Mouse (Mus musculus) c-Kit-positive CD71-negative TER-119-negative erythroid progenitor cells, embryonic 14.5 days (primary cell): ENCODE results near the gene Sestd1.

Source experiments
- DNase-seq: peaks from one replicate; pipeline ENCODE4 v3.0.0-alpha.2; 2013; ENCODE audit warnings: low read depth

Sestd1 gene

GRCm38 (mm10) chr2:77212885-77213284 lies 67.5 kb downstream of the Sestd1 start:
- DNase-seq: no peak

DNA sequence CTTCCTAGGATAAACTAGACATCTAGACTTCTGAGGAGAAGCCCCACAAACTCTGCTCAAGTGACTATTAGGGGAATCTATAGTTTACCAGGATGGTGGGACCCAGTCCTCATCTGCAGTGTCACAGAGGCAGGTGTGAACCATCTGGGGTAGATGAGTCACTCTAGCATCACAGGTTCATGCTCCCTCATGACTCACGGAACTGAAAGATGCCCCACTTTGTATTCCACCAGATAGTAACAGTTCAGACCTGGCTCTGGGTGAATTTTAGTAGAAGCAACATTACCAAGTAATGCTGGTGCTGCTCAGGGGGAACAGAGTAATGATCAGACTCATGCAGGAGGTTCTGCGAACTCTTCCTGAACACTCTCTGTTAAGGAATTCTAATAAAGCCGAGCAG lies 73.4 kb downstream of the Sestd1 start:
- no peak for DNase-seq

DNA sequence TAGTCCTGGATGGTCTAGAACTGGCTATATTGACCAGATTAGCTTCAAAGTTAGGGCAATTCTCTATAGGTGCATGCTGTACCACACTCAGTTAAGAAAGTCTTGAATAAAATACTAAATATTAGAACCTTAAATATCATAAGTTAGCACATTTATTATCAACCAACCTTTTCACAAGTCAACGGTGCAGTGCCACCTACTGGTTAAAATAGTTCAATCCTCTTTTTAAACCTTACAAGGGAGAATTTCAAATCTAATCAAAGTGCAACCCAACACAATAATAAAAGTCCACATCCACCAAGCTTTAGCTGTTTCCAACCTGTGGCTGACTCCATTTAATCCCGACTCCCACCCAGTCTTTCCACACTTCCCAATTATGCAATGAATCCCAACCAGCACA lies 76.5 kb downstream of the Sestd1 start:
- DNase-seq: peak; percentile 9

- DNase-seq: no peak
Measured at GRCm38 (mm10) chr2:77201900-77202299, 78.5 kb downstream of the Sestd1 start.

- no peak for DNase-seq
Measured at GRCm38 (mm10) chr2:77200958-77201614, 79.3 kb downstream of the Sestd1 start.

DNA sequence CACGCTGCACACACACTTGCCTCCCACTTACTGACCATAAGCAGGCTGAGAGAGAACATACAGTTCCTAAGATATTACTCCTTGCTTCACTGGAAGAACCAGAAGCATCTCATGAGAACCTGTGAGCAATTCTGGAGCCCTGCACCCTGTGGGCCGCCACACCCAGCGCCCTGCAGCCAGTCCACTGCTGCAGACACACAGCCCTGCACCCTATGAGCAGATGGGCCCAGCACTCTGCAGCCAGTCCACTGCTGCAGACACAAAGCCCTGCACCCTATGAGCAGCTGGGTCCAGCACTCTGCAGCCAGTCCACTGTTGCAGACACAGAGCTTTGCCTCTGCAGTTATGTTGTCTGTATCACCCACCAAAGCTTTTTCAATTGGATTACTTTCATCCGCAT lies 80.0 kb downstream of the Sestd1 start:
- DNase-seq: no peak

- DNase-seq: no peak
Measured at GRCm38 (mm10) chr2:77198246-77198645, 82.1 kb downstream of the Sestd1 start.

- DNase-seq: no peak
Measured at GRCm38 (mm10) chr2:77196819-77197218, 83.6 kb downstream of the Sestd1 start.

- no peak for DNase-seq
Measured at GRCm38 (mm10) chr2:77195056-77195455, 85.3 kb downstream of the Sestd1 start.

- DNase-seq: no peak
Measured at GRCm38 (mm10) chr2:77191811-77192210, 88.6 kb downstream of the Sestd1 start.

- no peak for DNase-seq
Measured at GRCm38 (mm10) chr2:77190891-77191290, 89.5 kb downstream of the Sestd1 start.

GRCm38 (mm10) chr2:77190301-77190700 lies 90.1 kb downstream of the Sestd1 start:
- no peak for DNase-seq

DNA sequence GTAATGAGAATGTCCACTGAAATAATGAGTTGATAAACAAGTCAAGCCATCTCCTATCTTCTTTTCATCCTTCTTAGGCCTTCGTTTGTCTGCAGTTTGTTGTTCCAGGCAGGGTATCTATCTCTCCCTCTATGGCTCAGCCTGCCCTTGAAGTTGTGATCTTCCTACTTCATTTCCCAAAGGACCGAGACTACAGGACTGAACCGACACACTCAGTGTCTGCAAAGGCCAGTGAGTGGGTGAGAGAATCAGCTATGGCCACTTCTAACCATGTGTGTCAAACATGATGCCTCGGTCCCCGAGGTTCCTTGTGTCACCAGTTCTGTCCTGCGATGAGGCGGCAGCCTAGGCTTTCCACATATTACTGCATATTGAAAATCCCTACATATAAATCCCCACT lies 90.7 kb downstream of the Sestd1 start:
- DNase-seq: no peak

- DNase-seq: no peak
Measured at GRCm38 (mm10) chr2:77187501-77187900, 92.9 kb downstream of the Sestd1 start.

DNA sequence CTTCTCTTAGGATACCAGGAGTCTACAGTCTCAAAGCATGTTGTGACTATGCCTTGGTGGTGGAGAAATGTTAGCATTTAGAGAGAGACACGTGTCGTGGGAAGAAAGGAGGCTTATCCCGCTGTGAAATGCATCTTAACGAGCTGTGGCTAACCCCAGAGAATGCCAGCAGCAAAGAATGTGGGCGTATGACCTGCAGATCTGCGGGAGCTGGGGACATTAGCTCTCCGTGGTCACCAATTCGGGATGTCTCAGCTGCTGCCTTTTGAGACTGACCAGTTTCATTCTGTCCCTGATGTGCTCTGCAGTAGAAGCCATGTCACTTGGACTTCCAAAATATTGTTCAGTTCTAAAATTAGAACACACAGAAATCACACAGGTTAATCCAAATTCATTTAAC lies 93.5 kb downstream of the Sestd1 start:
- no peak for DNase-seq

- DNase-seq: no peak
Measured at GRCm38 (mm10) chr2:77184049-77184571, 96.3 kb downstream of the Sestd1 start.

DNA sequence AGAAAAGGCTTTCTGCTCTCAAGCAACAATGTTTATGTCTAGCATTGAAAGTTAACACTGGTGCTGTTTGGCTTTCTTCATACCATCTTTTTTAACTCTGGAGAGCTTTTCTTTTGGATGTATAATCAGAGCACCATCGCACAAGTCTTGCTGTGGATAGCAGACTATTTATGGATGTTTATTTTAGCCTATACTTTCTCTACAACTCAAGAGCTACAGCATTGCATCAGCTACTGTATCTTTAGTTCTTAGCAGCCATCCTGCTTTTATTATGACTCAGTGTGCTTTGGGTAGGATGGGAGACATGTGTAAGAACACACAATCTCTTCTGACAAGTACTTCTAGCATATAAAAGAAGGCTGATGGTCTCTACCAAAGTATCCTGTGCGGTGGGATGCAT lies 96.7 kb downstream of the Sestd1 start:
- DNase-seq: no peak

GRCm38 (mm10) chr2:77182996-77183380 lies 97.4 kb downstream of the Sestd1 start:
- DNase-seq: no peak

GRCm38 (mm10) chr2:77182271-77182995 lies 98.0 kb downstream of the Sestd1 start:
- no peak for DNase-seq

DNA sequence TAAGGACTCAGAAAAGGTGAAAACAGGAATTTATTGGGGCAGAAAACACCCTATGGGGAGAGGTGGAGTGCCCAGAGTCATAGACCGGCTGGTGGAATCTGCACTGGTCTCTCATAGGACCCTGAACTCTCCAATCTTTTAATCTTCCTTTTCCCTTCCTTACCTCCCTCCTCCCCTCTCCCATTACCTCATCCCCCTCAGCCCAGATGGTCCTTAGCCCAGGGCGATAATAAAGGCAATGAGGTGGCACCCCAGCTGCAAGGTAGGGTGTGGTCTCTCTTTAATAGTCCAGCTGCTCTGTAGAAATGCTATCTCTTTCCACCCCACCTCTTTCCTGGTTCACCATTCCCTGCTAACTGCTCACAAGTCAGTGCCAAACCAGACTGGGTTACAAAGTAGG lies 102.9 kb downstream of the Sestd1 start:
- DNase-seq: no peak

- DNase-seq: no peak
Measured at GRCm38 (mm10) chr2:77176413-77176812, 104.0 kb downstream of the Sestd1 start.

DNA sequence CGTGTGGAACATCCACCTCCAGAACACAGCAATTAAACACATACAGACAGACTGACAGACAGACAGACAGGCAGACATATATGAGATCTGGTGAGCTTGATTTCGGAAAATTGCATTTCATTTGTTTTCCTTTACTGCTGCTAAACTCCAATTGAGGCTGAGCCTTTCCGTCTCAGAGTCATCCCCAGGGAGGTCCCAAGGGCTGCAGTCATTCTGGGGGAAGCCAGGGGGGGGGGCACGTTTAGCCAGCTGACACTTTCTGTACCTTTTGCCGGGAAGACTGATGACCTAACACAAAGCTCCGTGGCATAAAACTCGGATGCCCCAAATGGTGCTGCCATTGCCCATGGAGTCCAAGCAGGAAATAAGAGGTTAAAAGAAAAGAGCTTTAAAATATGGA lies 105.0 kb downstream of the Sestd1 start:
- no peak for DNase-seq

DNA sequence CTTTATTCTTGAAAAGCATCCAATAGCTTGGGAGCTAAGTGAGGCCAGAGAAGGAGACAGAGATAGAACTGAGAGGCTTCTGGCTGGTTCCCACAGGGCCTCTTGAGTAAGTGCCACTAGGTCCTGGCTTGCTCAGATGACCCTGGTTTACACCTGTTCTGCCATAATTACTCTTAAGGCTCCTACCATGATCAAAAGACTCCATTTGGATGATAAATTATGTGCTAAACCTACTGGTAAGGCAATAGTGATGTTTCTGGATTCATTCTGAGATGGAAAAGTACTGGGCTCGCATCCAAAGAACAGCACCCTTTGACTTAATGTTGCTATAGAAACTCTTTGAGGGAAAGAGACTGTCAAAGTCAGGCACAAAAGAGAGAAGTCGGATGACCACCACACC lies 106.1 kb downstream of the Sestd1 start:
- DNase-seq: no peak

DNA sequence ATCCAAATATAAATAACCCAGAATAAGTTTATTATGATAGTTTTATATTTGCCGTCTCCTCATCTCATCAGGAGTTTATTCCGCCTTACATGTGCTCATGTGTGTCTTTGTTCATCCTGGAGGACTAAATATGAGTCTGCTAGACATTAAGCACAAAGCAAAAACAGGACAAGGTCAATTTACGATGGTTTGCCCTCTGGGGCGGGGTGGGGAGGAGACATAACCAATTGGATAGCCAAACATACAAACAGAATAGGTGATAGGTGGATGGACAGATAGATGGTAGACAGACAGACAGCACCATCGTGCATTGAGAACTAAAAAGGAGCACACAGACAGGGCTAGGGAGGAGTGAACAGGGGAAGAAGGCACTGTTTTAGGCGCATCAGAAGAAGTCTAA lies 106.6 kb downstream of the Sestd1 start:
- no peak for DNase-seq
